Mouse (Mus musculus) heart, embryonic 16.5 days (tissue): Measurements from ENCODE around the gene Gbp7. TPM values are rescaled to one million over a fixed set of nuclear protein-coding genes. Genes with fewer than 3 reads are reported as not detected.

ENCODE experiments used
- ATAC-seq: fragments of 200-750 bp; cut with Nextera tagmentation; replicated peaks from 2 replicates; pipeline ENCODE4 v1.8.0; 2017; ENCODE audit warnings: moderate number of reproducible peaks; ENCODE audit not compliant: insufficient read depth, low FRiP score; ENCODE audit errors: extremely low read depth
- H3K27ac ChIP-seq: fragments of 300-500 bp; sonication (generic); 2 replicates; pipeline ENCODE4 v1.5.1; 2014; ENCODE audit warnings: mild to moderate bottlenecking, low read length, control low read depth, moderate library complexity
- H3K27me3 ChIP-seq: fragments of 300-500 bp; sonication (generic); 2 replicates; pipeline ENCODE4 v1.6.1; 2014; ENCODE audit warnings: low read length, mixed read lengths; ENCODE audit not compliant: control insufficient read depth, insufficient read depth
- H3K36me3 ChIP-seq: fragments of 300-500 bp; sonication (generic); 2 replicates; pipeline ENCODE4 v1.6.1; 2014; ENCODE audit not compliant: control insufficient read depth, insufficient read depth
- H3K4me1 ChIP-seq: fragments of 300-500 bp; sonication (generic); 2 replicates; pipeline ENCODE4 v1.6.1; 2014; ENCODE audit warnings: low read length, mixed read lengths; ENCODE audit not compliant: control insufficient read depth, insufficient read depth
- H3K4me2 ChIP-seq: fragments of 300-500 bp; sonication (generic); 2 replicates; pipeline ENCODE4 v1.6.1; 2014; ENCODE audit warnings: low read depth, mild to moderate bottlenecking, control low read depth, low read length
- H3K4me3 ChIP-seq: fragments of 300-500 bp; sonication (generic); 2 replicates; pipeline ENCODE4 v1.5.1; 2014; ENCODE audit warnings: mild to moderate bottlenecking, control low read depth, low read length
- H3K9ac ChIP-seq: fragments of 300-500 bp; sonication (generic); 2 replicates; pipeline ENCODE4 v1.6.1; 2014; ENCODE audit warnings: low read length, control low read depth
- H3K9me3 ChIP-seq: fragments of 300-500 bp; sonication (generic); replicated peaks from 2 replicates; pipeline ENCODE4 v1.6.1; 2016; ENCODE audit warnings: low read length; ENCODE audit not compliant: control insufficient read depth
- WGBS: fragments of 180-500 bp; shearing (Covaris S2); extraction: QIAGEN DNeasy Blood & Tissue Kit; methylation state at CpG from one replicate; pipeline ENCODE4 v1.1.7; 2014; 5-methylcytosine and 5-hydroxymethylcytosine counted together
- polyA plus RNA-seq: library from polyadenylated mRNA; unstranded; fragments of >200 nt; fragmentation: Nextera tagmentation; extraction: Ambion mirVana; gene quantifications from 2 replicates; pipeline ENCODE4 v1.2.1, GENCODE M21; 2015

The Gbp7 gene
- polyA plus RNA-seq, result 4.5 and 7.2 TPM in 2 replicates

- WGBS, result 1% methylated on average over 30 of the region's 30 CpGs
- Histone ChIP-seq H3K4me2 (peak within 1 kb of the TSS; percentile 93), H3K4me3 (peak within 1 kb of the TSS; percentile 81), H3K9me3 (no peaks in the 10 kb centered on the region), H3K36me3 (no peaks in the 10 kb centered on the region), H3K9ac (peak within 1 kb of the TSS; percentile 78), H3K27ac (peak within 1 kb of the TSS; percentile 4; the same call in 1 of the 2 replicates), H3K4me1 (no peaks in the 10 kb centered on the region), H3K27me3 (no peaks in the 10 kb centered on the region)
- ATAC-seq, result peak; percentile 80
Measured at GRCm38 (mm10) chr3:142530087-142530953, at the start of gene Gbp7. TSS of gene Gbp7 (plus strand) at chr3:142530342.

DNA sequence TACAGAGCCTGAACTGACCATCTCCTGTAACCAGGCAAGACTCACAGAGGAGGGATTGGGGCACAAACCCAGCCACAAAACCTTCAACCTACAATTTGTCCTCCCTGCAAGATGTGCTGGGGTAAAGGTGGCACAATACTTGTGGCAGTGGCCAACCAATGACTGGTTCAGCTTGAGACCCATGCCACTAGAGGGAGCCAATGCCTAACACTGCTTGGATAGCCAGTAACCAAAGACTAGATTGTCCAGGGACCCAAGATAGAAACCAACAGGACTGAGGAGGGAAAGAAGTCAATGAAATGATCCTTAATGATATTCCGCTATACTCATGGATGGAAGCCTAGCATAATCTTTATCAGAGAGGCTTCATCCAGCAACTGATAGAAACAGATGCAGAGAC lies 39.7 kb upstream of the Gbp7 start:
- Histone ChIP-seq H3K27me3 (no peaks in the 10 kb centered on the region), H3K27ac (no peak overlapping the region), H3K9ac (no peak overlapping the region), H3K4me3 (no peak overlapping the region), H3K9me3 (no peaks in the 10 kb centered on the region), H3K4me1 (peaks cover 4% of the 10 kb centered on the region; the same call in 1 of the 2 replicates), H3K4me2 (no peak overlapping the region), H3K36me3 (no peaks in the 10 kb centered on the region)
- ATAC-seq, result no peak
- WGBS, result 50% methylated on average over 1 of the region's 1 CpGs

DNA sequence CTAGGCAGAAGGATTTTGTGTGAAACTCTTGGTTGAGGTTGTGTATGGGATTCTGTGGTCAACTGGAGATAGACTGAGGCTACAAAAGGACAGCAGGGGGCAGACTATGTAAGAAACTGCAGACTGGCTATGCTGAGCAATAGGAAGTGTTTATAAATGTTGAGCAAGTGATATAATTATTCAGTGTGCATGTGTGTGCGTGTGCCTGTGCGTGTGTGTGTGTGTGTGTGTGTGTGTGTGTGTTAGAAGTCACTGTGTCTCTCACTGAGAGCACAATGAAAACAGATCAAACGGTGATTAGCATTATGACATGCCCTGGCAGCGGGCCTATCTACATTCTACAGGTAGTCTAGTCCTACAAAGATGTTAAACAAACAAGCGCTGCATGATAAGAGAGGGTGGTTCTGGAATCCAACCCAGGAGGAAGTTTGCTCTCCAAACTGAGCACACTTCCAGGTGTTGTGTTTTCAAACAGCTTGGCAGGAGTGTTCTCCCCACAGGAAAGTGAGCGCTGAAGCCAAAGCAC lies 36.5 kb upstream of the Gbp7 start, which contains the start of gene Gbp5:
Gene Gbp5 (plus strand): TSS at position 443 of the 526 bp plus-strand sequence.
- 47% methylated on average over 6 of the region's 6 CpGs for WGBS
- no peak within 1 kb of the TSS for H3K9ac ChIP-seq
- H3K4me1 ChIP-seq, result peaks cover 6% of the 10 kb centered on the region; the same call in 1 of the 2 replicates
- H3K4me3 ChIP-seq, result no peak within 1 kb of the TSS
- H3K9me3 ChIP-seq, result no peaks in the 10 kb centered on the region
- ATAC-seq, result peak; percentile 59
- H3K4me2 ChIP-seq, result no peak within 1 kb of the TSS; the same call in 1 of the 2 replicates
- no peaks in the 10 kb centered on the region for H3K27me3 ChIP-seq
- peak within 1 kb of the TSS; percentile 22; the same call in 1 of the 2 replicates for H3K27ac ChIP-seq
- H3K36me3 ChIP-seq, result no peaks in the 10 kb centered on the region

DNA sequence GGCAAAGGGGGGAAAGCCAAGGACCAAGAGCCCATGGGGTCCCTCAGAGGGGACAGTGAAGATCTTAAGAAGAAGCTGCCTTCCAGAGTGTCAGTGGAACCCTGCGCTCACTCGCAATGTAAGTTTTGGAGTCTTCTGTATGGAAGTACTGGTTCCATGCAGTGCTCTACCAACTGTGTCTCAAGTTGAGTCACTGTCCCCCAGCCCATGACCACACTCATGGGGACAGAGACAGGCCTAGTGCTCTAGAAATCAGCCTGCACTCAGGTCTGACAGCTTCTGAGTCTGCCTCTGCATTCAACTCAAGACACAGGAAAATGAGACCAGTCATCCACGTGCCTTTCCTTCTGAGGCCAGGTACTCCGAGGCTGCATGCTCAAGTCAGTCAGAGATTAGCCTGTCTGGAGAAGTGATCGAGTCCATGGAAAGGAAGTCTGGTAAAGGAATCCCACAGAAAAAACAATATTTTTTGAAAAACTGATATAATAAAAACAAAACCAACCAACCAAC lies 34.9 kb upstream of the Gbp7 start:
- H3K36me3 ChIP-seq, result no peaks in the 10 kb centered on the region
- H3K27ac ChIP-seq, result no peak overlapping the region
- no peak for ATAC-seq
- H3K9ac ChIP-seq, result no peak overlapping the region
- H3K4me1 ChIP-seq, result peaks cover 6% of the 10 kb centered on the region; the same call in 1 of the 2 replicates
- no peak overlapping the region for H3K4me3 ChIP-seq
- no peaks in the 10 kb centered on the region for H3K9me3 ChIP-seq
- WGBS, result 90% methylated on average over 5 of the region's 5 CpGs
- H3K27me3 ChIP-seq, result no peaks in the 10 kb centered on the region
- H3K4me2 ChIP-seq, result no peak overlapping the region

GRCm38 (mm10) chr3:142496113-142497101 lies 33.7 kb upstream of the Gbp7 start:
- peak overlapping the region; percentile 53 for H3K4me2 ChIP-seq
- no peak for ATAC-seq
- H3K36me3 ChIP-seq, result no peaks in the 10 kb centered on the region
- H3K27me3 ChIP-seq, result no peaks in the 10 kb centered on the region
- 44% methylated on average over 14 of the region's 14 CpGs for WGBS
- H3K9me3 ChIP-seq, result no peaks in the 10 kb centered on the region
- H3K9ac ChIP-seq, result no peak overlapping the region; the same call in 1 of the 2 replicates
- peak overlapping the region; percentile 35 for H3K4me3 ChIP-seq
- H3K4me1 ChIP-seq, result peaks cover 6% of the 10 kb centered on the region; the same call in 1 of the 2 replicates
- no peak overlapping the region; the same call in 1 of the 2 replicates for H3K27ac ChIP-seq

DNA sequence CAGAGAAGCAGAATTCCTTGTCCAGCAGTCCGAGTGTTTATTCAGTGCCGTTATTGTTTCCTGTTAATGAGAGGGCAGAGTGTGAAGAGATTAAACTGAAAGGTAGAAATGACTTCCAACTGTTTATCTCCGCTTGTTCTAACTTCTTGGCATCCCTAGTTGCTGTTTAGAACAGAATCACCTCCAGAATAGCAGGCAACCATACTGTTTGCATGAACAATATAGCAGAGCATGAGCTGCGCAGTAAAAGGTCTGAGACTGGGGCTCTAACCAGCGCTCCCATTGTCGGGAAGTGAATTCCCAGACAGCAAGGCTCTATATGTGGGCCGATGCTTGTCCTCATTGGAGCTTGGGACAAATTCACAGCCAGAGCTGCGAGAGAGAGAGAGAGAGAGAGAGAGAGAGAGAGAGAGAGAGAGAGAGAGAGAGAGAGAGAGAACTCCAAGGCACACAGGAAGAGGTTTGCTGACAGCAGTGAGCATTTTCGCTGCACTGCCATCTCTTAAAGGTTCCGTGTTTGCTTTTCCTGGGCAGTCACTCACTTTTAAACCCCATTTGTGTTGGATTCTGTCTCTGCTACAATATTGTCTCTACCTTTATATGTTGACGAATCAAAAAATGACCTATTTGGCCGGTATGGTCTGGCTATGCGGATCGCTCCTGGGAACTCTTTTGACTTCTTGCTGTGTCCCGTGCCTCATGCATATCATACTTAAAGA lies 32.9 kb upstream of the Gbp7 start:
- Histone ChIP-seq H3K4me1 (peaks cover 6% of the 10 kb centered on the region; the same call in 1 of the 2 replicates), H3K27ac (no peak overlapping the region; the same call in 1 of the 2 replicates), H3K27me3 (no peaks in the 10 kb centered on the region), H3K9ac (peak overlapping the region; percentile 10; the same call in 1 of the 2 replicates), H3K9me3 (no peaks in the 10 kb centered on the region), H3K4me2 (peak overlapping the region; percentile 53), H3K36me3 (no peaks in the 10 kb centered on the region), H3K4me3 (peak overlapping the region; percentile 35)
- WGBS, result 49% methylated on average over 15 of the region's 15 CpGs
- no peak for ATAC-seq

- 76% methylated on average over 5 of the region's 5 CpGs for WGBS
Measured at GRCm38 (mm10) chr3:142498941-142499340, 31.2 kb upstream of the Gbp7 start.

DNA sequence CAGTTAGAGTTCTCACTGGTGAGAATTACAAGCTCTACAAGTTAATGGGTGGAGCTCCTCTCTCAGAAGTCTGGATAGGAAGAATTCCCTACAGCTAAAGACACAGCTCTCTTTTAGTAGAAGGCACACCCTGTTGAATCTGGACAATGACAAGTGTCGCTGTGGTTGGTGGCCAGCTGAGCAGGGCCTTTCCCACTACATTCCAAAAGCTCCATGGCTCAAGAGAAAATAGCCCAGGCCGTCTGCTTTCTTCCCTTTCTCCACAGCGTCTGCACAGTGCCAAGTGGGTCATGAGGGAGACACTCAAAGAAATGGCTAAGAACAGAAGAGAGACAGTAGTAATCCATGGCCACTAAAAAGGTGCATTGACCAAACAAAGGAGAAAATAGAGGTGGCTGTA lies 2.0 kb upstream of the Gbp7 start:
- Histone ChIP-seq H3K9me3 (no peaks in the 10 kb centered on the region), H3K4me1 (no peaks in the 10 kb centered on the region), H3K9ac (no peak overlapping the region), H3K27me3 (no peaks in the 10 kb centered on the region), H3K4me3 (no peak overlapping the region), H3K4me2 (no peak overlapping the region), H3K36me3 (no peaks in the 10 kb centered on the region), H3K27ac (no peak overlapping the region)
- 68% methylated on average over 3 of the region's 3 CpGs for WGBS
- no peak for ATAC-seq

More at GRCm38 (mm10) chr3:142498941-142499340, 31.2 kb upstream of the Gbp7 start:
- Histone ChIP-seq H3K27me3 (no peaks in the 10 kb centered on the region), H3K4me2 (no peak overlapping the region), H3K36me3 (no peaks in the 10 kb centered on the region), H3K9me3 (no peaks in the 10 kb centered on the region), H3K9ac (no peak overlapping the region), H3K4me3 (no peak overlapping the region), H3K27ac (no peak overlapping the region), H3K4me1 (0 out of 2 replicates have a peak, but pooled peaks cover 2% of the 10 kb centered on the region)
- ATAC-seq, result no peak
